Mouse (Mus musculus): ENCODE measurements around the gene Gps2.
A peak's percentile ranks its signal among the peaks of the same experiment; 100 is the strongest.

DNA sequence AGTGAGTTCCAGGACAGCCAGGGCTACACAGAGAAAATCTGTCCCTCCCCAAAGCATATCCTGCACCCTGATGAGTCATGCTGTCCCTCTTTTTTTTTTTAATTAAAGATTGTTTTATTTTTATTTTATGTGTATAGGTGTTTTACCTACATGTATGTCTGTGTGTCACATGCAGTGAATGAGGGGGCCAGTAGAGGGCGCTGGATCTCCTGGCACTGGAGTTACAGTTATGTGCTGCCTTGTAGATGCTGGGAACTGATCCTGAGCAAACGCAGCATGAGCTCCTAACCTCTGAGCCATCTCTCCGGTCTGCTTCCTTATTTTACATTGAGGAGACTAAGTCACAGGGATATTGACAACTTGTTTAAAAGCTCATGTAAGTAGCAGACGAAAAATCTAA, 30.6 kb upstream of the Gps2 start:
- no peak for TF ChIP-seq POLR2A (IDR thresholded peaks at IDR 0.05; ENCODE audit: borderline replicate concordance, low read depth, low read length)
- peak; percentile 36 for TF ChIP-seq CTCF (IDR thresholded peaks at IDR 0.05; ENCODE audit: low read depth, low read length)
